Mouse (Mus musculus): ENCODE data around the gene Nr1d2.

DNA sequence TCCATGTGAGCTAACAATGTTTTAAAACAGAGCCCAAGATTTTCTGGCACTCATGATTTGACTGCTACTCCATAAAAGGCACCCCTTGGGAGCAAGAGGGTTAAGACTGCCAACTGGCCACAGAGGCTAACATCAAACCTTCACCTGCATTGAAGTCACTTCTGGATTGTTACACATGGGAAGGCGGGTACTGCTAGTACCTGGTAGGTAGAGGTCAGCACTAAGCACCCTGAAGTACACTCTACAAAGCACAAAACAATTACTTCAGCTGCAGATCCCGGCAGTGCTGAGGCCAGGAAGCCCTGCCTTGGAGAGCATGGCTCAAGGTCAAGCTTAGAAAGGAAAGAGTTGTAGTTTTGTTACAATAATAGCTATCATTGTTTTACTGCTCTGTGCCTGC lies 48.5 kb upstream of the Nr1d2 start:
- TF ChIP-seq POLR2A (IDR thresholded peaks at IDR 0.05; ENCODE audit: control insufficient read depth, low read depth, low read length) (no peak), CTCF (IDR thresholded peaks at IDR 0.05; ENCODE audit: control insufficient read depth, insufficient read depth, insufficient replicate concordance, low read depth, low read length) (no peak)

Measured in testis, adult 2 months (tissue).